Mouse (Mus musculus): Measurements from ENCODE around the gene Arl4c. TPM values are rescaled to one million over a fixed set of nuclear protein-coding genes. Genes with fewer than 3 reads are reported as not detected.

Gene Arl4c
- total and polyA plus RNA-seq, 3 experiments: not detected

DNA sequence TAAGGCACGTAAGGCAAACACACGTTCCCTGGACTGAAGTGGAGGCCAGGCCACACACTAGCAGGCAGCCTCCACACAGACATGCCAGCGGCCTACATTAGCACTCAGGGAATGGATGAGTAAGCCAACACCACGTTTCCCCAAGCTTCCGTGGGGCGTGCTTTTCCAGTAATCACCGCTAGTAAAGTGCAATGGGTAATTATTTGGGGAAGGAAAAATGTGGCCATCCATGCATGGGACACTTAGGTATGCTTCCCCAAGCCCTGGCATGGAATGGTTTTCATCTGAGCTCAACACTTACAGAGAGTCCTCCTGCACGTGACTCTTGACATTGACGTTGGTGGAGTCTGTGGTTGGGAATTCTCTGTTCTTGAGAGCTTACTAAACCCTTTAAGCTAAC lies 50.4 kb downstream of the Arl4c start:
- no peak for DNase-seq (ENCODE audit: low read depth, low spot score)

DNA sequence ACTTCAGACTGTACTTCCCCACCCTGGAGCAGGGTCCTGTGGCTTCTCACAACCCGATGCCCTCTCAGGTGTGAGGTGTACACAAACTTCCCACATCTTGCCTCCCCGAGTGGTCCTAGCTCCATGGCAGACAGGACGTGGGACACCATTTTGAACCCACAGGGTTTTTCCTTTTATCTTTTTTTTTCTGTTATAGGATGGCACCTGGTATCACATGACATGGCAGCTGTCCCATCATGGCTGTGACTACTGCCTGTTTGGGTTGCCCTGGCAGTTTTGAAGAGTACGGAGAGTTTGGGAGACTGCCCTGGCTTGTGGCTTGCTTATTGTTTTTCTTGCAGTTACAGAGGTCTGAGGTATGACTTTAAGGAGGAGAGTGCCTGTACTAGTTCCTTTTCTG lies 53.3 kb downstream of the Arl4c start:
- Histone ChIP-seq H3K4me3 (ENCODE audit: control insufficient read depth in 1 of 2, insufficient read depth in 1 of 2, low read depth in 2 of 2, low read length in 2 of 2) (no peak overlapping the region), H3K79me2 (ENCODE audit: control insufficient read depth, insufficient read depth, low read length, poor library complexity) (no peaks in the 10 kb centered on the region), H3K36me3 (ENCODE audit: control insufficient read depth in 1 of 2, insufficient read depth in 2 of 2, low read length in 2 of 2) (no peaks in the 10 kb centered on the region), H3K9ac (ENCODE audit: control insufficient read depth, low read depth, low read length, poor library complexity, severe bottlenecking) (no peak overlapping the region), H3K4me1 (ENCODE audit: control insufficient read depth in 1 of 2, insufficient read depth in 2 of 2, low read length in 2 of 2) (no peaks in the 10 kb centered on the region), H3K27me3 (ENCODE audit: control insufficient read depth in 1 of 2, insufficient read depth in 2 of 2, low read length in 2 of 2) (no peaks in the 10 kb centered on the region; a peak in 1 of 4 replicates), H3K27ac (ENCODE audit: control insufficient read depth, low read depth, low read length) (no peak overlapping the region), H3K9me3 (replicated peaks; ENCODE audit: insufficient read depth, low read length) (no peaks in the 10 kb centered on the region)
- TF ChIP-seq HCFC1 (IDR thresholded peaks at IDR 0.05; ENCODE audit: low read depth, low read length) (no peak), NELFE (IDR thresholded peaks at IDR 0.05; ENCODE audit: low read depth, low read length) (no peak), CHD2 (IDR thresholded peaks at IDR 0.05; ENCODE audit: low read length) (no peak)
- no peak for DNase-seq (ENCODE audit: low read depth, low spot score)

More for the DNA sequence above, 50.4 kb downstream of the Arl4c start:
- Histone ChIP-seq H3K4me3 (ENCODE audit: control insufficient read depth in 1 of 2, insufficient read depth in 1 of 2, low read depth in 2 of 2, low read length in 2 of 2) (no peak overlapping the region), H3K27ac (ENCODE audit: control insufficient read depth, low read depth, low read length) (no peak overlapping the region), H3K36me3 (ENCODE audit: control insufficient read depth in 1 of 2, insufficient read depth in 2 of 2, low read length in 2 of 2) (no peaks in the 10 kb centered on the region), H3K9me3 (replicated peaks; ENCODE audit: insufficient read depth, low read length) (no peaks in the 10 kb centered on the region), H3K27me3 (ENCODE audit: control insufficient read depth in 1 of 2, insufficient read depth in 2 of 2, low read length in 2 of 2) (no peaks in the 10 kb centered on the region; a peak in 1 of 4 replicates), H3K4me1 (ENCODE audit: control insufficient read depth in 1 of 2, insufficient read depth in 2 of 2, low read length in 2 of 2) (no peaks in the 10 kb centered on the region), H3K9ac (ENCODE audit: control insufficient read depth, low read depth, low read length, poor library complexity, severe bottlenecking) (no peak overlapping the region), H3K79me2 (ENCODE audit: control insufficient read depth, insufficient read depth, low read length, poor library complexity) (no peaks in the 10 kb centered on the region)
- TF ChIP-seq CTCF (IDR thresholded peaks at IDR 0.05 in 2 of 3, conservative IDR thresholded peaks at IDR 0.05 in 1 of 3; ENCODE audit: control insufficient read depth in 1 of 3, insufficient read depth in 1 of 3, low read depth in 2 of 3, low read length in 3 of 3, poor library complexity in 1 of 3, severe bottlenecking in 1 of 3) (no peak), CHD1 (IDR thresholded peaks at IDR 0.05; ENCODE audit: low read depth, low read length) (no peak), JUND (IDR thresholded peaks at IDR 0.05; ENCODE audit: low read depth, low read length) (no peak), NRF1 (IDR thresholded peaks at IDR 0.05; ENCODE audit: insufficient read depth, low read depth, low read length, poor library complexity, severe bottlenecking) (no peak)

DNA sequence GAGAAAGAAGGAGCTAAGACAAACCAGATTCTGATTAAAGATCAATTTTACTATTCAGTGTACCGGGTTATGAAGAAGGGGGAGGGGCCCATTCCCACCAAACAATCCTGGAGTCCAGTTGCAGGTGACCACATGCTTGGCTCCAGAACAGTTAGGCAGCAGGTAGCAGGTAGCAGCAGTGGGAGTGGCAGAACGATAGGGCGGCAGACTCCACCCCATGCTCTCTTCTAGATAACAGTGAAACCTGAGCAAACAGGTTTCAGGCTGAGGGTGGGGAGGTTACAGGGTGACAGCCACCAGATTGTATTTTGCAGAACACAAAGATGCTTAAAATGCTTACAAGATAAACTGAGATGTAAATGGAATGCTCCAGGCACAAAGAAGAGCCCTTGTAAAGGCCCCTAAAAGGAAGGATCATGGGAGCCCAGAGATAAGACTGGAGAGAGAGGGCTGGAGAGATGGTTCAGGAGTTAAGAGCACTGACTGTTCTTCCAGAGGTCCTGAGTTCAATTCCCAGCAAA lies 56.4 kb downstream of the Arl4c start:
- Histone ChIP-seq H3K9me3 (replicated peaks; ENCODE audit: insufficient read depth, low read length) (no peaks in the 10 kb centered on the region), H3K79me2 (ENCODE audit: control insufficient read depth, insufficient read depth, low read length, poor library complexity) (no peaks in the 10 kb centered on the region), H3K36me3 (ENCODE audit: control insufficient read depth in 1 of 2, insufficient read depth in 2 of 2, low read length in 2 of 2) (no peaks in the 10 kb centered on the region), H3K4me3 (ENCODE audit: control insufficient read depth in 1 of 2, insufficient read depth in 1 of 2, low read depth in 2 of 2, low read length in 2 of 2) (no peak overlapping the region), H3K27me3 (ENCODE audit: control insufficient read depth in 1 of 2, insufficient read depth in 2 of 2, low read length in 2 of 2) (no peaks in the 10 kb centered on the region; a peak in 1 of 4 replicates), H3K4me1 (ENCODE audit: control insufficient read depth in 1 of 2, insufficient read depth in 2 of 2, low read length in 2 of 2) (no peaks in the 10 kb centered on the region), H3K27ac (ENCODE audit: control insufficient read depth, low read depth, low read length) (no peak overlapping the region), H3K9ac (ENCODE audit: control insufficient read depth, low read depth, low read length, poor library complexity, severe bottlenecking) (no peak overlapping the region)
- no peak for TF ChIP-seq TCF12 (IDR thresholded peaks at IDR 0.05; ENCODE audit: low read depth, low read length)
- TF ChIP-seq MEF2A (IDR thresholded peaks at IDR 0.05; ENCODE audit: extremely low read depth, insufficient replicate concordance, low read depth, low read length, poor library complexity, severe bottlenecking): no peak
- no peak for TF ChIP-seq BHLHE40 (IDR thresholded peaks at IDR 0.05; ENCODE audit: borderline replicate concordance, low read depth, low read length)
- TF ChIP-seq MAFK (IDR thresholded peaks at IDR 0.05; ENCODE audit: borderline replicate concordance, low read depth, low read length): no peak
- TF ChIP-seq POLR2AphosphoS5 (IDR thresholded peaks at IDR 0.05; ENCODE audit: borderline replicate concordance, low read depth, low read length): no peak
- TF ChIP-seq EP300 (IDR thresholded peaks at IDR 0.05; ENCODE audit: low read depth in 1 of 2, low read length in 2 of 2): no peak
- TF ChIP-seq KAT2A (conservative IDR thresholded peaks at IDR 0.05; ENCODE audit: low read depth, low read length): no peak
- no peak for TF ChIP-seq RCOR1 (IDR thresholded peaks at IDR 0.05; ENCODE audit: low read depth, low read length)
- TF ChIP-seq ZC3H11A (IDR thresholded peaks at IDR 0.05; ENCODE audit: low read depth, low read length): no peak
- TF ChIP-seq CTCF (IDR thresholded peaks at IDR 0.05 in 2 of 3, conservative IDR thresholded peaks at IDR 0.05 in 1 of 3; ENCODE audit: control insufficient read depth in 1 of 3, insufficient read depth in 1 of 3, low read depth in 2 of 3, low read length in 3 of 3, poor library complexity in 1 of 3, severe bottlenecking in 1 of 3): no peak
- DNase-seq (ENCODE audit: low read depth, low spot score): no peak

All from MEL (cell line).